Mouse (Mus musculus) ovary, adult 18-20 months (tissue): ENCODE results near the gene Smim24.

Source experiments
- DNase-seq: peaks from one replicate; pipeline ENCODE4 v3.0.0; 2022; ENCODE audit warnings: low spot score, mixed read lengths

Gene Smim24

GRCm38 (mm10) chr10:81410350-81410749 is 17.5 kb downstream of the Smim24 start:
- DNase-seq = no peak

DNA sequence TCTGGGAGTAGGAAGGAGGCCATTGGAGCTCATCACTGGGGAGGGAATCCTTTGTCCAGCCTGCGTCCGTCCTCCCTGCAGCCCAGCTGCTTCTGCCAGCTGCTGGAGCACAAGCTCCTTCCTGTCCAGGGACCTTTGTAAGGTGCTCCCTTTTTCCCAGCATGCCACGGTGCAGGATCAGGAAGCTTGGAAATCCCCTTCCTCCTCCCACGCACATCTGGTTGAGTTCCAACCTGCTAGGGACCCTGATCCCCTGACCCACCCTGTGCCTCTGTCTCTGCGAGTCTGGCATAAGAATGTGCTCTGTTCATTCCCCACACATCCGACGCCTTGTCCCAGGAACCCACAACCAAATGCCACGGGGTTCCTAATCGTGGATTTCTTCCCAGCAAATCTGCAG is 18.1 kb downstream of the Smim24 start:
- no peak for DNase-seq

DNA sequence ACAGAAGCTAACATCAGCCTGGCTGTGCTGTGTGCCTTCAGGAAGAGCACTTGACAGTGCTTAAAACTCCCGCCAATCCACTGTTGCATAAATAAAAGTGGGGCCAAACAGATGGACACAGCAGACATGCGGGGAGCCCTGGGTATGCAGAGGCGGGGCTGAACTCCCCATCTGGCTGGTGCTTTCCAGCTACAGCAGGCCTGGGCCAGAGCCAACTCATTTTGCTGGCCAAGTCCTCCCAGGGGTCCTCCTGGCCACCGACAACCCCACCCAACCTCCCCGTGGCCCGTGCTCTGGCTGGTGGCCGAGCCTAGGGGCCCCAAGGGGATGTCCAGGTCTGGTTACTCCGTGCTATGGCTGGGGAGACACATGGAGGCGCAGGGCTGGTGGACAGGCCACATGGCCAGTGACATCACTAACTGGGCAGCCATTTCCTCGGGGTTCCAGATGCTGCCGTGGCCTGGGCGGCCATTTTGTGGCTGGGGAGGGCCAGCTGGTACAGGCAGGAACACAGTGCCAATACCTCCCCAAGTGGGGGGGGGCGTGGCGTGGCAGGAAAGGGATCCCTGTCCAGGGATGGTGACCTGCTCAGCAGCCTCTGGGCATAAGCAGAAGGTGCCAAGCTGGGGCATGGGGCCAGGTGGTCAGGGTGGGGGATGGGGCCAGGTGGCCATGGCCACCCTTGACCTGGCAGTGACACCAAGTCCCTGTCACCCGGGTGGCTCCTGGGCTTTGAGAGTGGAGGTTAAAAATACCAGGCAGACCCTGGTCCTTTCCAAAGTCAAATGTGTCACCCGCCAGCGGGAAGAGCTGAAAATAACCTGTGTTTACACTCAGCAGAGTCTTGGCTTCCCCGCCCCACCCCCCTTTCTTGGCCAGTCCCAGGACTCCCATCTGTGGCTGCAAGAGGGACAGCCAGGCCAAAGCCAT is 18.9 kb downstream of the Smim24 start:
- peak; percentile 65 for DNase-seq

GRCm38 (mm10) chr10:81412586-81413309 is 19.9 kb downstream of the Smim24 start:
- no peak for DNase-seq

DNA sequence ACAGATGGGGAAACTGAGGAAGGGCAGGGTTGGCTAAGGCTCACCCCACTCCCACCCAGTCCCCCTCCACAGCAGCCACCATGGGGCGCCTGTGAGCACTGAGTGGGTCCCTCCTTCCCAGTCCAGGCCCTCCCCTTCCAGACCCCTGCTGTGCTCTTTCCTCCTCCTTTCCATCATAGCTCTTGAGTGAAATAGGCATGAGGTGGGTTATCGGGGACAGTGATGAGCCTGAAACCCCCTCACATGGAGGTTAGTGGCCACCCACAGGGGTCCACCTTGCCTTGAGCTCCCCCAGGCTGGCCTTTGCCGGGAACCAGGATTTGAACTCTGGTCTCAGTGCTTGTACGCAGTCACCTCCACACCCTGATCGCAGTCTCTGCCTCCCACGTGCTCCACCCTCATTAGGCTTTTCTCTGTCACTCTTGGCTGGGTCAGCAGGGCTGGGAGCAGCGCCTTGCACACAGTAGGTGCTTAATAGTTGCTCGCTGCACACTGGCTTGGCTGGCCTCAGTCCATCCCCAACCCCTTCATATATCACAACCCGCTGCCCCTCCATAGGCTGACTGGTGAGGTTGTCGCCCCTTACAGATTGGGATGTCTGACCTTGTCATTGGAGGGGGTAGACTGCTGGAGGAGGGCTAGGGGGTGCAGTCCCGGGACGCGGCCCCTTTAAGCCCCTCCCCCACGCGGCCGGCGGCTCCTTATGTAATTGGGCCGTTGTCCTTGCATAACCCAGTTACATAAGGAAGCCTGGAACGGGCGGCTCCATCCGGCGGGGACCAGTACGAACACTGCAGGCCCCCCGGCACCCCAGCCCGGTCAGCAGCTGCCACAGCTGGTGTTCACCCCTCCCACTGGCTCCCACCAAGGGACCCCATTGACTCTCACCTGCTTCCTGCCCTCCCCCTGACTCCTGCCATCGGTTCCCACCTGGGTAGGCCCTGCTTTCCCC is 20.7 kb downstream of the Smim24 start:
- DNase-seq = peak; percentile 75

GRCm38 (mm10) chr10:81414682-81415081 is 21.8 kb downstream of the Smim24 start:
- DNase-seq = no peak

GRCm38 (mm10) chr10:81415146-81415545 is 22.3 kb downstream of the Smim24 start:
- DNase-seq = no peak

GRCm38 (mm10) chr10:81415549-81416310 is 22.9 kb downstream of the Smim24 start:
- no peak for DNase-seq

GRCm38 (mm10) chr10:81416581-81417226 is 23.9 kb downstream of the Smim24 start:
- DNase-seq = peak; percentile 77

DNA sequence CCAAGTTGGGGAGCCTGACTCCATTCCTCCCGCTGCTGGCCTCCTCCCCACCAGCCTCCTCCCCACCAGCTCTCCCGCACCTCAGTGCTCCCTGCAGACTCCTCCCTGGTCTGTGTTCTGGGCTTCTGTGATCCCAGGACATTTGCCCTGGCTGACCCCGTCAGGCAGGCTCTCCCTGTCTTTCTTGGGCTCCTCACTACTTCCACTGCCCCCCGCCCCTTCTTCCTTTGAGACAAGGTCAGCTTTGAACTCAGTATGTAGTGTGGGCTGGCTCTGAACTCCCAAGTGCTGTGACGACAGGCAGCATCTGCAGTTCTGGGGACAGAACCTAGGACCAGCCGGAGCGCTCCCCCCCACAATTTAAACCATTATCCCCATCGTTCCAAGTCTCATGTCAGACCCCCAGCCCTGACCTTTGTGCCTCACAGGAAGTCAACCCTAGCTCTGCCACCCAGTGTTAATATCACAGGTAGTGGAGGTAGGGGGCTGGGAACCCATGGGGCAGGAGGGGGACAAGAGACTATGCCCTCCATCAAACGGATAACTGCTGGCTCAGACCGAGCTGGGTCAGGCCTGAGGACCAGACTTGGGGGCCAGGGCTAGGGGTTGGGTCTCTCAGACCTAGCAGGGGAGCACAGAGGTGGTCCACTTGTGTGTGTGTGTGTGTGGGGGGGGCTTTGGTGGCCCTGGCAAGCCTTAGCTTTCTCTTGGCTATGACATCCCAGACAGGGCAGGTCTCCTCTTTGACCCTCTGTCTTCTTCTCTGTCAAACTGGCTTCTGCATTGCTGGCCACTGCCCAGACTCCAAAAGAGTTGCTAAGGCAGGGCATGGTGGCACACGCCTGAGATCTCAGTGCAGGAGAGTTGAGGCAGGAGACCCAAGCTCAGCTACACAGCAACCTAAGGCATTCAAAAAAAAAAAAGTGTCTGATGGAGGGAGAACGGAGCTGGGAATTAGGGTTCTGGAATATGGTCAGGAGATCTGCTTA is 24.7 kb downstream of the Smim24 start:
- DNase-seq = no peak

DNA sequence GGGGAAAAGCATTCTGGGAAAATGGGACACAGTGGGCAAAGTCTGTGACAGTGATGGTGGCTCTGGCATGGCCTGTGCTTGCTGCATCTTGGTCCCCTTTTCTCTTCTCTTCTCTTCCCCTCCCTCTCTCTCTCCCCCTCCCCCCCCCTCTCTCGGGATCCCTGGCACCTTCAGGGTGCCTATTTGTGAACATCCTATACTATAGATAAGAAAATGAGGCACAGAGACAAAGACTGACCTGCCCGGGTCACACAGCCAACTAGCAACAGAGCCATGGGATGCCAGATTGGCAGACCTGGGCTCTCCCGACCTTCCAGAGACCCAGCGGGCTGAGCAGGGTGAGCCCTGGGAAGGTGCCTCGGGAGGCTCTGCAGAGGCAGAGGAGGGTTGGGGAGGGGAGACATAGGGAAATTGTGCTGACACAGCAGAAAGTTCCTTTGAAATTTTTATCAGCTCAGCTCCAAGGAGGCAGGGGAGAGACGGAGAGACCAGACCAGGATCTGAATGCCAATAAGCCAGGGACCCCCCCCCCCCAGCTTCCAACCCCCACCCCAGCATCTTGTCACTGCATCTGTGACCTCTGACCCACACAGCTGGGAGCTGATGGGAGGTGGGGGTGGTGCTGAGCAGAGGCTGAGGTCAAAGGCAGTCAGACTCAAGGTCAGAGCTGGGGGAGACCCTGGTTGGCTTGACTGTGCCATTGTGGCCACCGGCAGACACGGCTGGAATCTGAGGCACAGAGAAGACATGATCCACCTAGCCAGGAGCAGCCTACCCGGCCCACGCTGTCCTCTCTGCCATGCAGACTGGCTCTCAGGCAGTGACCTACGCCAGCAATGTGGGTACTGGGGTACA is 25.6 kb downstream of the Smim24 start:
- DNase-seq = no peak

DNA sequence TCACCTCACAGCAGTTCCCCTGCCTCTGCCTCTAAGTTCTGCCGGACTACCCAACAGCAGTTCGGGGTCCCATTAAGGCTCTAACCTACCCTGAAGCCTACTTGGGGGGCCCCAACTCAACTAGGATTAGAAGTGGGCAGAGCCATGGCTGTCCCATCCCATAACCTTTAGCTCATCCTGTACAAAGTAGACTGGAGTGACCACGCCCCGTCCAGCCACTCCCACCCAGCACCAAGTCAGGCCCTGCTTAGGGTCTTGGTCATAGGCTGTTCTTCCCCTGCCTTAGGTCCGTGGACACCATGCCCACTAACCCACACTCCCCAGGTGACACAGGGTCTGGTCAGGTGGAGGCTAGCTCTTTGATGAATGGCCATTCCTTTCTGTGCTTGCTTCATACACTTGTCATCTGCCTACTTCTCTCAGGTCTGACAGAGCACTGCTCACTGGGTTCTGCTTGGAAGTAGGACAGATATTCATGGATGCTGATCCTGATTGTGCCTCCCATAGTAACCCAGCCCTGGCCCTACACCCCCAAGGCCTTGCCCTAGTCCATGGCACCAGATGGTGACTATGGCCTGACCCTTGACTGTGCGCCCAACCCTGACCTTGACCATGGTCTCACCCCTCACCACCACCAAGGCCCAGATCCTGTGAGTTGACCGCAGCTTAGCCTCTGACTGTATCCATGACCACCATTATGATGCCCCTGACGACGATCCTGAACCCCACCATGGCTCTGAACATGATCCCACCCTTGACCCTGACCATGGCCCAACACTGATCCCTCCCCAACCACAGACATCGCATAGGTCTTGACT is 26.5 kb downstream of the Smim24 start:
- DNase-seq = peak; percentile 2

DNA sequence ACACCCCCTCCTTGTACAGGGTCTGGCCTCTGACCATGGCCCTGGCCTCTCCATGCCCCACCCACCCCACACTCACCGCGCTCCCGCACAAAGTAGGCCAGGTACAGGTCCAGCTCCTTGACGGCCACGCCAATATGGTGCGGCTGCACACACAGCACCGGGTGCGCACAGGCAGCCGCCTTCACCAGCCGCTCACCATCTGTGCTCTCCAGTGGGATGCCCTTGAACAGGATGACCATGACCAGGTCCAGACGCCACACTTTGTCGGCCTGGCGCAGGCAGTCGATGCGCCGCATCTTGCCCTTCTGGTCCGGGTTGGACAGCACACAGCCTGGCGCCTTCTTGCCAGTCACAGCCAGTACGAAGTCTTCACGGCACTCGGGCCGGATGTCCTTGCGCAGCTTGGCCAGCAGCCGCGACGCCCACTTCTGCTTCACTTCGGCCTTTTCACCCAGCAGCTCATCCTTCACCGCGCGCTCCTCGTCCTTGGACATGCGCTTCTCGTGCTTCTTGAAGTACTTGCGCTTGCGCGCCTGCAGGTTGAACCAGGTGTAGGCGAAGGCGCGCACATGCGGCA is 27.4 kb downstream of the Smim24 start:
- DNase-seq = peak; percentile 70

DNA sequence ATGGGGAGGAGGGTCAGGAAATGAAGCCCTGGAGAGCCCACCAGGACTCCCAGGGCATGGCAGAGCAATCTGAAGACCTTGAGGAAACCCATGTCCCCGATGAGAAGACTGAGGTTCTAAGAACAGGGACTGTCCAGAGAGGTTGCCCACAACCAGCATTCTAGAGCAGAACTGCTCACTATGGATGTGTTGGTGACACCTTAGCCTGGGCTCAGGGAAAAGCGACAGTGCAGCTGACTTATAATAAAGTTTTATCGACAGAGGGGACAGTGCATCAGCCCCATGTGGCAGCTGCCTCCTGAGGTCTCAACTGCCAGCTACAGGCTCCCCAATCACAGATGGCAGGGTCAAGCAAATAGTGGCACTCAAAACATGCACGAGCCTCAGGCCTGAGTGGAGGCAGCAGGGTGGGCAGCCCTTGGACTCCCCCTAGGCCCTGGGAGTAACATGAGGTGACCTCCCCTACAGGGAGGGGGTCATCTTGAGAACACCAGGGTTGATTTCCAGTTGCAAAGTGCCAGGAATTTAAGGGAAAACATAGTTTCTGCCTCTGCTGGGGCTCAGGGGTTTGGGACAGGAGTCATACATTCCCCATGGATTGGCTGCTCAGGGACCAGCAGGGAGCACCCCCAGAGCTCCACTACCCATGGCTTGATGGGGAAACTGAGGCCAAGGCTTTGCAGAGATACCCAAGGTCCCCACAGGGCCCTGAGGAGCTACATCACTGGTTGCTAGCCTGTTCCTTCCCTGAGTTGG is 28.4 kb downstream of the Smim24 start:
- peak; percentile 1 for DNase-seq

DNA sequence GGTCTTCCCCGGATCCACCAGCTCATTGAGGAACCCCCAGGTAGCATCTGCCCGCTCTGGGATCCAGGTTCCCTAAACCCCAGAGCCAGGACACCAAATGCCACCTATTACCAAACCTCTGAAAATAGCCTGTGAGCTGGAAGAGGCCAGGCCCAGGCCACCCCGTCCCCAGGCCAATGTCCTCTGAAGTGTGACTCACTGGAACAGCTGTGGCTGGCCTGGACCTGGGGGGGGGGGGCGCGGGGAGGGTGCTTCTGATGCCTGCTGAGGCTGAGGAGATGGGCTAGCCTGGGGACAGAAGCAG is 28.9 kb downstream of the Smim24 start:
- DNase-seq = no peak

- DNase-seq = no peak
These were observed 29.3 kb downstream of the Smim24 start for GRCm38 (mm10) chr10:81422191-81422590.
